Mouse (Mus musculus) kidney, postnatal 14 days (tissue): Measurements from ENCODE around the gene Rbfox1.

ENCODE experiments used
- DNase-seq: peaks from one replicate; pipeline ENCODE4 v3.0.0; 2022; ENCODE audit warnings: mixed read lengths

The Rbfox1 gene

GRCm38 (mm10) chr16:7447718-7448649 is 1562.8 kb downstream of the Rbfox1 start:
- peak; percentile 21 for DNase-seq

GRCm38 (mm10) chr16:7451193-7451592 is 1566.0 kb downstream of the Rbfox1 start:
- DNase-seq, result no peak

DNA sequence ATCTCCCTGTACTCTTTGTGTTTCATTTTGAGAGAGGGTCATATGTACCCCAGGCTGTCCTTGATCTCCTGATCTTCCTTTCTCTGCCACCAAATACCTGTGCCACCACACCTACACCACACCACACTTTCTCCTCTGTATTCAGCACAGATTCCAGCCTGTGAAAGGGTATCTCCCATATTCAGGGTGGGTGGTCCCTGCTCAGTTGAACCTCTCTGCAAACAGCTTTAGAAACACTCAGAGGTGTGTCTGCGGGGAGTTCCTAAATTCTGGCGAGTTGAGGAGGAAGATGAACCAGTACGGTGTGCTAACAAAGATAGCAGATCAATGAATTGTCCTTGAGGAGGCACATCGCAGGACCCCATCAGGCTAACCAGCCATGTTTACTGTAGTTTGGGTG is 1572.4 kb downstream of the Rbfox1 start:
- DNase-seq, result no peak
